ENCODE assay signal across 21 mouse cellular contexts in the genomic region with DNA sequence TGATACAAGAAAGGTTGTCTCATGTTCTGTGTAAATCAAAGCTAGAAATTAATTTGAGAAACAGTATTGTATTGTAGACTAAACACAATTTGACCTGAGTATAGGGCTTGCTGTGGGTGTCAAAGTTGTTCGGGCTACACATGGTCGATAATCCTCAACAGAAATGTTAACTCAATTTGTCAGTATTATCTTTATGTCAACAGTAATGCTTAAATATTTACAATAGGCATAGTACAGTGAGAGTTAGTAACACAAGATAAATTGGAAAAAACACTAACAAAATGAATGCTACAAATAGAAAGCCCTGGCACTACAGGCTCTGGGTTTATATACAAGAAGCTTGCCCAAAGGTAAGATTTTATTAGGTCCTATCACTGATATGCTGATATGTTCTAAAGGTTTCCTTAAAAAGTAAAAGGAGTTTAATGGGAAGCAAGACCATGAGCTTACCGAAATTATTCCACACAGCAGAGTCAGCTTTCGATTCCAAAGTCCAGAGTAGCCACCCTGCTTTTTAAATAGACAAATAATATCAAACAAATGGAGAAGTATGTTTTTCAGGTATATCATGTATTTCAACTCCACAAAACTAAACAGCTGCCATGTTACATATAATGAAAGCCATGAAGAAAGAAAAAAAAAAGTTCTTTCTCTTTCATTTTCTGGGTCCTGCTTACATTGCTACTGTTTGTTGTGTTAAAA.
"Had no signal": no experiment of that assay in that cellular context is flagged by ENCODE, and none has a peak within 500 bp of the region (broad histone marks: within the 10 kb centered on the region; RNA-seq: fewer than 3 reads in every experiment).

No protein-coding gene starts in this region.

- H3K27ac ChIP-seq: intestine, embryonic 15.5 days; kidney, postnatal 0 days; layer of hippocampus, adult 2 months; limb, embryonic 10.5 days; limb, embryonic 13.5 days; liver, embryonic 12.5 days; liver, embryonic 15.5 days; neural tube, embryonic 12.5 days; neural tube, embryonic 15.5 days had no signal

- H3K4me3 ChIP-seq: intestine, embryonic 15.5 days; layer of hippocampus, adult 2 months; limb, embryonic 10.5 days; limb, embryonic 13.5 days; liver, embryonic 12.5 days; liver, embryonic 15.5 days; neural tube, embryonic 12.5 days; neural tube, embryonic 15.5 days had no signal

- H3K36me3 ChIP-seq: intestine, embryonic 15.5 days; limb, embryonic 10.5 days; limb, embryonic 13.5 days; liver, embryonic 12.5 days; liver, embryonic 15.5 days; neural tube, embryonic 12.5 days; neural tube, embryonic 15.5 days had no signal

- H3K9me3 ChIP-seq: intestine, embryonic 15.5 days; limb, embryonic 10.5 days; limb, embryonic 13.5 days; liver, embryonic 12.5 days; liver, embryonic 15.5 days; neural tube, embryonic 12.5 days; neural tube, embryonic 15.5 days had no signal

- DNase-seq: kidney, adult 2 months; kidney, postnatal 25 days; layer of hippocampus, adult 9-11 months; liver; lung, postnatal 4 days; midbrain, embryonic 14.5 days; right cerebral cortex, adult 18-20 months; right cerebral cortex, postnatal 14 days; right cerebral cortex, postnatal 4 days; thymus, postnatal 36 days had no signal

- H3K4me1 ChIP-seq: intestine, embryonic 15.5 days; limb, embryonic 10.5 days; limb, embryonic 13.5 days; liver, embryonic 12.5 days; liver, embryonic 15.5 days; neural tube, embryonic 12.5 days; neural tube, embryonic 15.5 days had no signal

- H3K4me2 ChIP-seq: intestine, embryonic 15.5 days; limb, embryonic 13.5 days; liver, embryonic 12.5 days; liver, embryonic 15.5 days; midbrain, embryonic 11.5 days; neural tube, embryonic 12.5 days; neural tube, embryonic 15.5 days had no signal

- ATAC-seq: intestine, embryonic 15.5 days; liver, embryonic 12.5 days; lung, postnatal 0 days had no signal

- H3K27me3 ChIP-seq: intestine, embryonic 15.5 days; limb, embryonic 13.5 days; liver, embryonic 12.5 days; liver, embryonic 15.5 days; neural tube, embryonic 12.5 days; neural tube, embryonic 15.5 days had no signal

- H3K9ac ChIP-seq: intestine, embryonic 15.5 days; limb, embryonic 13.5 days; liver, embryonic 12.5 days; liver, embryonic 15.5 days; neural tube, embryonic 12.5 days; neural tube, embryonic 15.5 days had no signal
